Mouse (Mus musculus) v-Abl transformed pro-B cells (cell line): ENCODE results near the gene Invs.

ENCODE experiments used
- in situ Hi-C, 2 experiments: fragments of 400-800 bp; cut with MboI; formaldehyde crosslinking; loops; one replicate each; pipeline ENCODE4 v1.15.1; 2025; ENCODE audit not compliant: unreplicated experiment in 2 of 2

The Invs gene

DNA sequence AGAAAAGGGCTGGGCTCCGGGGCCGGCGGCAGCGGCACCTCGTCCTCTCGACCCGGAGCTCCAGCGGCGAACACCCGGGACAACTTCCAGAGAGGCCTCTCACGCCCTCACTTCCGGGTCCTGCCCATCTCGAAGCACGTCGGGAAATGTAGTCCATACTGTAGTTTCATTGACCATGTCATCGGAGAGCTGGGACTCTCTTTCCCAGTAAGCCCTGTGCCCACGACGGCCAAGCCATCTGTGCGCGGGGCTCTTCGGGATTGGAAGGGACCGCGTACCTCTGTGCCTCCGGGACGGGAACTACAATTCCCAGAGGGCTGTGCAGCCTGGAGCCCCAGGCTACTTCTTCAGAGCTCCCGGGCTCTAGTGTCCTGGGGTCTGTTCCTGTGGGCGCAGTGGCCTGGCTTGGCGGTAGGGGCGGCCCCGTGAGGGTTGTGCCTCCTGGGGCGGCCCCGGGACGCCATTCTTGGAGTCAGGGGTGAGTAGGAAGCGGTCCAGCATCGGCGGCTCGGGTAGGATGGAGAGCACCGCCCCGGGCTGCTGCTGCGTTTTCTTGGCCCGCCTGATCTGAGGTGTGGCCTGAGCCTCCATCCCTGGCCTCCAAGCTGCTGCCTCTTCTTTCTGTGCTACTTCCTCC is at the start of gene Invs, which contains the start of gene Erp44:
TSS of gene Invs (plus strand) at position 263 of the 637 bp plus-strand sequence.
TSS of gene Erp44 (minus strand) at position 61 of the 637 bp plus-strand sequence.
- in situ Hi-C loops = loop anchor here (25.0 kb wide), 2 partner anchors 1008 to 1358 kb away; partner anchors contain the start of gene Rnf20 (in 1 of the 2)

DNA sequence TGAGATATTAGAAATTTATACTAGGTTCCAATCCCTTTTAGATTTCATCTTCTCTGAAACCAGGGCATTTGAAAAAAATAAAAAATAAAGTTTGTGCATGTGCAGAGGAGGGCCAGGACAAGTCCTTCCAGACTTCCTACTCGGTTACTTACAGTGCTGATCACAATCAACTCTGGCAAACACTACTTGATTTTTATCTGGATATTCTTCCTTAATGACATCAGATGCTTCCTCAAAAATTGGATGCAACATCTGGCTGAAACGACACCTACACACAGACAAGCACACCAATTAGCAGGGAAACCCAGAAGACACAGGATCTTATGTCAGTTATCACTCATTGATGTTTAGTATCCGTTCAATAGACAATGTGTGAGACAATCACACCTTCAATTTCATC is 42.8 kb upstream of the Invs start:
- in situ Hi-C loops = no loop called here

DNA sequence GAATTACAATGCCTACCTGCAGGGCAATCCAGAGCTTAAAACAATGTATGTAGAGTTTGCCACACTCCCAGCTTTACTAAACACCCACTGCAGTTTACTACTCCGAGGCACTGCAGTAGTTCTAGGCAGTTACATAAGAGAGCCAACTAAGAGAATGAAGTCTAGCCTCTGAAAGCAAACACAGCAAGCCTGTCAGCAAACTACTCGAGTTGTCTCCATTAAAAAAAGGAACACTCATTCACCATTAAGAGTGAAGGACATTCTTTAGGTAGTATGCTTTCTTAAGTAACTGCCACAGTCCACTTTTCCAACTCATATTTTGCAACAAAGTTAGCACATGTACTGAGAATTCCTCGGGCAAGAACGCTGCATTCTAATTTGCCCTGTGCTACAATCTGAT is 40.5 kb upstream of the Invs start:
- in situ Hi-C loops = no loop called here

DNA sequence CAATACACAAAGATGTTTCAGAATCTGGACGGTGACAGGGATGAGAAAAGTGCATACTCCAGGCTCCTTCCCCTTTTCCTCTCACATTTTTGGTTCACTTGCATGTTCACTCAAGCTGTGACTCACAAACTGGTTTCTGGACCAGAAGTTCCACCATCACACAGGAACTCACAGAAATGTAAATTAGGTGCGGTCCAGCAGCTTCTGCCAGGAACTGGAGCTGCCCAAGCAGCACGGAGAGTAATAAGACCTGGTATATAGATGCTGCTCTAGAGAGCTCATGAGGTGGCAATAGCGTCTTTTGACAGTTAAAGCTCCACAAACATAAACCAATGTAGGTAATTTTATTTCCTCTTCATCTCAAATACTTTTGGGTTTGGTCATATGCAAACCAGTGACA is 37.1 kb upstream of the Invs start:
- in situ Hi-C loops = no loop called here

DNA sequence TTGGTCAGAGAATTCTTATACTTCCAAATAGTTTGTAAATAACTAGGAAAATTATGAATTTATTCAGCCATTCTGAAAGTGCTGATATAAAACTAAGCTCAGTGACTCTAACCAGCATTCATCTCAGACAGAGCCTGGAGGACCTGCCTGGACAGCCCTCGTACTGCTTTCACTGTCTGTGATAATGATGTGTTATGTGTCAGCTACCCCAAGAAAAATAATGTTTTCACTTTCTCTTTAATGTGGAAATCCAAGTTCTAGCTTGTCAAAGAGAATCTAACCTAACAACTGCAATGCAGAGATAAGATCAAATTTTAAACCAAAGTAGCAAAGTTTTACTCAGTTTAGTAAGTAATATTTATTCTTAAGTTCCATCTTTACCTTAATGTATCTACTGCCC is 35.8 kb upstream of the Invs start:
- in situ Hi-C loops = no loop called here

DNA sequence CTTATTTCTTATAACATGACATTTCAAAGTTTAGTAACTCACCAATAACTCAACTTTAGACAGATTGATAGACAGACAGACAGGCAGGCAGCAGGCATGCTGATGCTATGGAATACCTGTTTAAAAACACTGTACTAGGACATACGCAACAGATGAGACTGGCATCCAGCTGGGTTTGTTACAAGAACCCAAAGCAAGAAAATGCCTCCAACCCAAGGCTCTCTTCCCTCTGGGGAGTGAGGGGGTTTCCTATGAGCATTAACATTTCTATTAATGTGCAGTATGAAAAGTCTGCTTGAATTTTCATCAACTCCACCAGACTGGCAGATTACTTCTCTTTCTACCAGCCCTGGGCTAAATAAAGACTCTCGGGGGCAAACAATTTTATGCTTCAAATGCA is 35.3 kb upstream of the Invs start:
- in situ Hi-C loops = no loop called here

DNA sequence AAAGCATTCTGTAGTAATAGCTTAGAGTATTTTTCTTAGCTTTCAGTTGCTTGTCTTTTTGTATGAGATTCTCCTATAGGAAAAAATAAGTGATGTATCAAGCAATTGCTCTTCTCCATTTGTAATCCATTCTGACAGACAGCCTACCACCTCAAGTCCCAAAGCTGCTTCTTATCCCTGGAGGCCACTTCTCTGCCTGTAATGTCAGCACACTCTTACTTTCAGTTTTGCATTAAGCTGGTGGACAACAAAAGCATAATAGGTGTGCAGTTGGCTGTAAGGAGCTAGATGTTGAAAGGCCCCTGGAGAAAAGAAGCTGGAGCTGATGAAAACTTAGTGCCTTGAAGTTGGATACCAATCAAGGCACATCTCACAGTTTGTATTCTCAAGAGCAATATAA is 26.3 kb upstream of the Invs start:
- in situ Hi-C loops = no loop called here

DNA sequence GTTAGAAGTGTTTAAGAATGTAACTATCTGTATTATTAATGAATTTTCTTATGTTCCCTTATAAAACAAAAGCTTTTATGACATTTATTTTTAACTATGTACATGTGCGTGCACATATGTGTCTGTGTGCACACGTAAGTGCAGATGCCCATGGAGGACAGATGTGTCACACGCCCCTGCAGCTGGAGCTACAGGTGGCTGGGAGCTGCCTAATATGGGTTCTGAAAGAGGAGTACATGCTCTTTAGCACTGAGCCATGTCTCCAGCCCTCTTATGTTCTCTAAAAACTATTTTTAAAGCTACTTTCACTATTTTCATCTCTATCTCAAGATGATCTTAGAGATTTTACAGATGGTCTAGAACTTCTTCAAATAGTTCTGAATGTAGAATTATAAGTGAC is 21.5 kb upstream of the Invs start:
- in situ Hi-C loops = no loop called here

DNA sequence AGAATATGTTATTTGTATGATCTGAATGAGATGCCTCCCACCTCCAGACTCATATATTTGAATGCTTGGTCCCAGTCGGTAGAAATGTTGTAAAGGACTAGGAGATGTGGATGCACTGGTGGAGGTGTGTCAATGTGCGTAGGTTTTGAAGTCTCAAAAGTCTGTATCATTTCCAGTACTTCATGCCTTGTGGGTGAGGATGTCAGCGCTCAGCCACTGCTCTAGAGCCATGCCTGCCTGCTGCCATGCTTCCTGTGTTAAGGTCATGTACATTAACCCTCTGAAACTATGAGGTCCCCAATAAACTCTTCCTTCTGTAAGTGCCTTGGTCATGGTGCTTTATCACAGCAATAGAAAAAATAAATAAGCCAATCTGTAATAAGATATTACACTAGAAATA is 11.9 kb upstream of the Invs start:
- in situ Hi-C loops = no loop called here

DNA sequence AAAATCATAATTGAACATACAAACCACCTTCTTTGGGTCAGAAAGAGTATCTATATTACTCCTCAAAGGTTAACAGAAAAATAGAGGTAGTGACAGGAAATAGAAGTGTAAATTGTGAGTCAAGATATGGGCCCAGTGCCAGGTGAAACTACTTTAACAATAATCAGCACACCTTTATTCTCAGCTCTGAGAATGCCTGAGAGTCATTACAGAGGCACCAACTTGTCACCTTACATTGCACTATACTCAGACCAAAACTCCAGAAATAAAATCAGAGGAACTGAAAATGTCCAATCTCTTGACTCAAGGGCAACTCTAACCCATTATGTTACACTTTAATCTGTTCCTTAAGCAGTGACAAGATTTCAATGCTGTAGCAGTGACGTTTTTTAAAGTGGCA is 11.4 kb upstream of the Invs start:
- in situ Hi-C loops = no loop called here

DNA sequence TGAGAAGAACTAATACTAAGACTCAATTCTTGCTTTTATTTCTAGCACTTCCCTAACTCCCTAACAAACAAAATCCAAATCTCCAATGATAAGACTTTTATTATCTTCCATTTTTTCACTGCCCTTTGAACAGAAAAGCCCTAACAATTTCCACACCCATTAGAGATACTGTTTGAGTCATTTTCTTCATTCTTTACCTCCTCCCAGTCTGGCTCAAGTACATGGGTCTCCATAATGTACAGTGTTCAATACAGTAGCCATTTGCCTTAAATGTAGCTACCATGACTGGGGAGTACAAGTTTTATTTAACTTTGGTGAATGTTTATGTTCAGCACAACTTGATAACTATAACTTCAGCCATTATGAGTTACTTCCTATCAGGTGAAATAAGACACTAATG is 9.0 kb upstream of the Invs start:
- in situ Hi-C loops = no loop called here

DNA sequence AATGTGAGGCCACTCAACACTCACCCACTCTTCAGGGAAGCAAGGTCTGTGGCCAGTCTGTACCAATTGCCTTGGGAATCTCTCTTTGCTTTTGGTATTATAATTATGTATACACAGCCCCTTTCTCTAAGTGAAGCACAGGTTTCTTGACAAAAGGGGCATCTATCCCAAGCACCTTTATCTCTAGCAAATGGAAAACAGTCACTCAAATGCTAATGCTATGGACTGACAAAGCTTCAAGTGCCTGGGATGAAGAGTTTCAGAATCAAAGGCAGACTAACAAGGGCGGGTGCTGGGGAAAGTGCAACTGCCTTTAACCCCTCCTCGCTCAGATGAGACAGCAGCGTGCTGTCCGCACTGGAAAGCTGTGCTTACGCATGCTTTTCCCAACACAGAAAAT is 7.7 kb upstream of the Invs start:
- in situ Hi-C loops = no loop called here

DNA sequence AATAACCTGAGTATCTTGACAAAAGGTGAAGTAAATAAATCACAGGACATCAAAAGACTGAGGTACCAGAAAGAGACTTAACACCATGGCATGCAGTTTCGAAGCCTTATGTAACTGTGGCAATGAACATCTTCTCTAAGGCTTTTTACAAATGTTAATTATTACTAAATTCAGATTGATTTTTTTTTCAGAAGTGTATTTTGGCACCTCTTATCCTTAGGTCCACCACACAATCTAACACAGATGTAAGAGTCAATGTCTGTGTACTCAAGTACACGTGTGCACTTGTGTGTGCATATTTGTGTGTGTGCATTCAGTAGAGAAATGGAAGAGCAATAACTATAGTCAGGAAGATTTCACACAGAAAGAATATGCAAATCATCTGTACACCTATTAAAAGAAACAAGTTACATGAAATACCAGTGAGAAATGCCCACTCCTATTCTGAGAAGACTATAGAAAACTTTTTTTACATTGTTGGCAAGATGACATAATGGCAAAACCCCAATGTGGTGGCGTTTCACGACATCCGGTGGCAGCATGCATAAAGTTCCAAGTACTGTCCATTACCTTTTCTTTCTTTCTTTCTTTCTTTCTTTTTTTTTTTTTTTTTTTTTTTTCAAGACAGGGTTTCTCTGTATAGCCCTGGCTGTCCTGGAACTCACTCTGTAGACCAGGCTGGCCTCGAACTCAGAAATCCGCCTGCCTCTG is 6.3 kb upstream of the Invs start:
- in situ Hi-C loops = no loop called here

DNA sequence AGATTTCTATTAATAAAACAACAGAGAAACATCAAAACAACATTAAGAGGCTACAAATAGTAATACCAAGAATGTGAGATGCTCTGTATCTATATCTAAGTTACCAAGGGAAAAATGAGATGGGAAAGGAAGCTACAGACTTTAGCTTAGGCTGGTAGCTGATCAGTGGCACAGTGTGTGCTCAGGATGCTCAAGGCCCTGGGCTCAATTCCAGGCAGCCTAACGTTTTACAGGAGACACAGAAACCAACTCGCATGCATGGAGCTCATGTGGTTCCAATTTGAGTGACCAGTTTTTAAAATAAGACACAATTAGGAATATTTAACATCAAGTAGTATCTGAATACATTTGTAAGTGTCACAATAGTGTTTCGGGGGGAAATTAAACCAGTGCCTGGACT is 3.8 kb upstream of the Invs start:
- in situ Hi-C loops = loop anchor here (25.0 kb wide), 2 partner anchors 1012 to 1362 kb away; partner anchors contain the start of gene Rnf20 (in 1 of the 2)

DNA sequence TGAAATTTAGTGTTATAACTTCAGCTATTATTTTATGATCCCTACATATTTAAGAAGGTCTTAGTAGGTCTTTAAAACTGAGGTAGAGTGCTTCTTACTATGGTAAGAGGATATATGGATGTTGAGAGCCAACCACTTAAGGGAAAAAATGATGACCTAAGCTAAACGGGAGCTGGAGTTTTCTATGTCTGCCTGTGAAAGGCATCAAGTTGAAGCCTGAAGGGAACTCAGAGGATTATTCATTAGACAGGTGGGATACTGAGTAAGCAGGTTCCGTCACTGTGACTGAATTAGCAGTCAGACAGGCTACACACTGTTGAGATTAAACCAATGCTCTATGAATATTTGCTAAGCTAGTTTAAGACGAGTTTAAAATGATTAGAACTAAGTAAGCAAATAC is 2.5 kb upstream of the Invs start:
- in situ Hi-C loops = loop anchor here (25.0 kb wide), 2 partner anchors 1010 to 1360 kb away; partner anchors contain the start of gene Rnf20 (in 1 of the 2)

DNA sequence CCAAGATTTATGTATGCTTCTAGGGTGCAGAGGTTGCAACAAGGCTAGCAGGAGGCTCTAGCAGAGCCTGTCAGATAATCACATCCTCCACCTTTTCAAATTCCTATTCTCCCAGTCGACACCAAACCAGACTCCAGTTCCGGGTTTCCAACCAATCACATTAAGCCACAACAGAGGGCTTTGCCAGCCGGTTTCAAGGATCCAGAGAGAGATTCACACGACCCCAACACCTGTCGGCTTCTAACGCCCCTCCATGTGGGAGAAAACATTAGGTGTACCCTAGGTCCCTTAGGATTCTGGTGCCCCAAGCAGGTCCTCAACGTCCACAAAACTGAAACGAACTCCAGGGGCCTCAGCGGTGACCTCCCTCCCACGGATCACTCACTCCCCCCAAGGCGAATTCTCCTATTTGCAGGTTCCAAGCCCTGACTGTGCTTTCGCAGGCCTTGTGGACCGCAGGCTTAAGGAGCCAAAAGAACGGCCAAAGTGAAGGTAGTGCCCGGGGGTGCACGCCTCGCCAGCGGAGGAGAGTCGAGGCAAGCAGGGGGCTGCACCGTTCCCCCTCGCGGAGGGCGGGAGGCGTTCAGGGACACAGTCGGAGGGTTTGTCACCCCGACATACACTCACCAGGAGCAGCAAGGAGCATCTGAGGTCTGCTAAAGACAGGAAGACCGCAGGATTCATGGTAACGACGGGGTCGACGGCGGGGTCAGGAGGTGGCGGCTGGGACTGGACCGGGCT is 633 bp upstream of the Invs start:
- in situ Hi-C loops = loop anchor here (25.0 kb wide), 2 partner anchors 1008 to 1358 kb away; partner anchors contain the start of gene Rnf20 (in 1 of the 2)

DNA sequence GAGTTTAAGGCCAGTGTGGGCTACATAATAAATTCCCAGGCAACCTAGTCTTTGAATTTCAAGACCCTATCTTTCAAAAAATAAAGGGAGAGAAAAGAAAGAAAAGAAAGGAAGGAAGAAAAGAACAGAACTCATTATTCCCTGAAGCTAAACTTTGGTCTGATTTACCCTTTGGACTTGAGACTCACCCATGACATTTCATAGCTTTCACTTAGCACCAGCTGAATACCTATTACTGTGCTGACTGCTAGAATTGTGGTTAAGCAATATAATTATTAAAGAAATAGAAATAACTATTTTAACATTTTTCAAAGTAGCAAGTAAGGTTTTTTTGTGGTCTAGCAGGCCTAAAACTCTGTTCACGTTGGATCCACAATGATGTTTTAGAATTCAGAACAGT is 1.6 kb downstream of the Invs start:
- in situ Hi-C loops = loop anchor here (25.0 kb wide), 2 partner anchors 1006 to 1356 kb away; partner anchors contain the start of gene Rnf20 (in 1 of the 2)

DNA sequence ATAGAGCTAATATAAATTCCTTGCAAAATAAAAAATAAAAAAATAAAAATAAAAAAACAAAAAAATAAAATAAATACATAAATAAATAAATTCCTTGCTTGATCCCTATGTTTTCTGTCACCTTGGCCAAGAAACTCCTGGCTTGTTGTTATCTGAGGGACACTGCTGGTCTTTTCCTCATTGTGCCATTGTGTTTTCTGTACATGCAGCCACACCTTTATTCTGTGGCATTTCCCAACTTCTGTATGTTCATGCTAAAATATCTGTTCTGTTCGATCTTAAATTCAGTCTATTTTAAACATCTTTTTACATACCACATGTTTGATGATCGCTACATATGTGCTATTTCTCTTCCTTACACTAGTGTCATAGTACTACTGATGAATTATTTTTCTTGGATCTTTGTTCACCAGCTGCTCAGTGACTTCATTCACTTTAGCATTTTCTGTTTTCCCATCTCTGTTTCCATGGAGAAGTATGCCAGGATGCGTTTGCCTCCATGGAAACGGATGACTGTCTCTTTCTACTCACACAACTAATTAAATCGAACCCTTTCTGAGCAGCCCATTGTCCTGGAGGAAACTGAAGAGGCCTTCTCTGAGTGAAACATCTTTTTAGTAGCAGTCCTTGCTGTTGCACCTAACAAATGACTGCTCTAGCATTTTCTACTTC is 7.7 kb downstream of the Invs start:
- in situ Hi-C loops = loop anchor here (25.0 kb wide), 2 partner anchors 1000 to 1350 kb away; partner anchors contain the start of gene Rnf20 (in 1 of the 2)

DNA sequence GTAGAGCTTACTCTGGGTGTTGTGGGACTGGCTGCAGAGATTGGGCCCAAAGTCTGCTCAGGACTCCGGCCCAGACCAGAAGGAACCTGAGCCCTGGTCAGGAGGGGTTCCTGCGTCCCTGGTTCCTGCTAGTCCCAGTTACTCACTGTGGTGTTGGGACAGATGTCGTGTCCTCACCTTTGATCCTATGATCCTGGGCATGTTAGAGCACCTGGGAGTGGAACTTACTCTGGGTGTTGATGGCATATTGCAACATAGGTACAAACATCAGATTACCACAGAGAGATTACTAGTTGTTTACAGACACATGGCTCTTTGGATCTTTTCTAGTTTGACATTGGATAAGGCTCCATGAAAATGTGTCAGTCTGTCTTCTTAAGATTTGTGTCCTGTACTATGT is 35.3 kb downstream of the Invs start:
- in situ Hi-C loops = no loop called here

DNA sequence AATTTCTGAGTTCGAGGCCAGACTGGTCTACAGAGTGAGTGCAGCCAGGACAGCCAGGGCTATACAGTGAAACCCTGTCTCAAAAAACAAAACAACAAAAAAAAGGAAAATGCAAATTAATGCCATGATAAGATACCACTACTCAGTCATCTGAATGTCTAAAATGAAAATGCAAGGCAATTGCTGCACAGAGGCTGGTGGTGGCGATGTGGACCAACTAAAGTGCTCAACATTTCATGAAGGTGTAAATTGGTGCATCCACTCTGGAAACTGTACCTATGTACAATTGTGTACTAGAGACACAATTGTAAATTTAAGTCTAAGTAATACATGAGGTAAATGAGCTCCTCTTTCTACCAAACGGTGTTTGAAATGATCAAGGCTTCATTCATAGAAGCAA is 36.5 kb downstream of the Invs start:
- in situ Hi-C loops = no loop called here

DNA sequence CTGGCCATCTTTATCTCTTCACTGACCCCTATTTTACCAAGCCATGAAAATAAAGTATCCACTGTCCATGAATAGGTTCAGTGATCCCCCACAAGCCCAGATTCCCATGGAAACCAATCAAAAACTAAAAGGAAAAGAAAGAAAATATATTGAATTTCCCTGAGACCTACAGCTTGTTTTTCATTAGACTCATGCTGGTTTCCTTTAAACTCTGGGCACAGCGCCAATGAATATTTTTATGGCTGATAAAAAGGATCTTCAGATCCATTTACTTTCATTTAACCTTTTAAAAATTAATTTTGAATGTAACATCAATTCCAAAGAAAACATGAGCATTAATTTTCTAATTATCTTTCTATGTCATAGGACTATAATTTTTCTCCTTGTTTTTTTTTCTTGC is 41.7 kb downstream of the Invs start:
- in situ Hi-C loops = no loop called here
